Mouse (Mus musculus) stomach, embryonic 16.5 days (tissue): ENCODE data around the gene Ndufb7. TPM values are rescaled to one million over a fixed set of nuclear protein-coding genes. Genes with fewer than 3 reads are reported as not detected.
A peak's percentile ranks its signal among the peaks of the same experiment; 100 is the strongest.

Experiments used
- ATAC-seq: fragments of 200-750 bp; cut with Nextera tagmentation; 2 replicates; pipeline ENCODE4 v1.8.0; 2017; ENCODE audit warnings: moderate number of reproducible peaks, moderate TSS enrichment; ENCODE audit not compliant: insufficient read depth, low FRiP score
- H3K27ac ChIP-seq: fragments of 300-500 bp; sonication (generic); 2 replicates; pipeline ENCODE4 v1.5.1; 2014; ENCODE audit warnings: low read length
- H3K27me3 ChIP-seq: fragments of 300-500 bp; sonication (generic); 2 replicates; pipeline ENCODE4 v1.6.1; 2014; ENCODE audit warnings: low read length, control low read depth, mixed read lengths; ENCODE audit not compliant: control insufficient read depth, insufficient read depth
- H3K36me3 ChIP-seq: fragments of 300-500 bp; sonication (generic); 2 replicates; pipeline ENCODE4 v1.6.1; 2014; ENCODE audit warnings: low read length; ENCODE audit not compliant: control insufficient read depth, insufficient read depth
- H3K4me1 ChIP-seq: fragments of 300-500 bp; sonication (generic); 2 replicates; pipeline ENCODE4 v1.6.1; 2014; ENCODE audit warnings: low read length, control low read depth, mixed read lengths; ENCODE audit not compliant: control insufficient read depth, insufficient read depth
- H3K4me2 ChIP-seq: fragments of 300-500 bp; sonication (generic); 2 replicates; pipeline ENCODE4 v1.6.1; 2014; ENCODE audit warnings: low read depth, low read length, mixed read lengths
- H3K4me3 ChIP-seq: fragments of 300-500 bp; sonication (generic); replicated peaks from 2 replicates; pipeline ENCODE4 v1.5.1; 2014; ENCODE audit warnings: mild to moderate bottlenecking, low read length
- H3K9ac ChIP-seq: fragments of 300-500 bp; sonication (generic); 2 replicates; pipeline ENCODE4 v1.6.1; 2014; ENCODE audit warnings: low read length
- H3K9me3 ChIP-seq: fragments of 300-500 bp; sonication (generic); replicated peaks from 2 replicates; pipeline ENCODE4 v1.6.1; 2016; ENCODE audit warnings: low read length, control low read depth; ENCODE audit not compliant: control insufficient read depth
- WGBS: fragments of 180-500 bp; shearing (Covaris S2); extraction: QIAGEN DNeasy Blood & Tissue Kit; methylation state at CpG from one replicate; pipeline ENCODE4 v1.1.7; 2014; 5-methylcytosine and 5-hydroxymethylcytosine counted together
- polyA plus RNA-seq: library from polyadenylated mRNA; unstranded; fragments of >200 nt; fragmentation: Nextera tagmentation; extraction: Ambion mirVana; gene quantifications from 2 replicates; pipeline ENCODE4 v1.2.1, GENCODE M21; 2015

The Ndufb7 gene
- polyA plus RNA-seq, 1 experiment from 2014 or later, result 326 TPM

DNA sequence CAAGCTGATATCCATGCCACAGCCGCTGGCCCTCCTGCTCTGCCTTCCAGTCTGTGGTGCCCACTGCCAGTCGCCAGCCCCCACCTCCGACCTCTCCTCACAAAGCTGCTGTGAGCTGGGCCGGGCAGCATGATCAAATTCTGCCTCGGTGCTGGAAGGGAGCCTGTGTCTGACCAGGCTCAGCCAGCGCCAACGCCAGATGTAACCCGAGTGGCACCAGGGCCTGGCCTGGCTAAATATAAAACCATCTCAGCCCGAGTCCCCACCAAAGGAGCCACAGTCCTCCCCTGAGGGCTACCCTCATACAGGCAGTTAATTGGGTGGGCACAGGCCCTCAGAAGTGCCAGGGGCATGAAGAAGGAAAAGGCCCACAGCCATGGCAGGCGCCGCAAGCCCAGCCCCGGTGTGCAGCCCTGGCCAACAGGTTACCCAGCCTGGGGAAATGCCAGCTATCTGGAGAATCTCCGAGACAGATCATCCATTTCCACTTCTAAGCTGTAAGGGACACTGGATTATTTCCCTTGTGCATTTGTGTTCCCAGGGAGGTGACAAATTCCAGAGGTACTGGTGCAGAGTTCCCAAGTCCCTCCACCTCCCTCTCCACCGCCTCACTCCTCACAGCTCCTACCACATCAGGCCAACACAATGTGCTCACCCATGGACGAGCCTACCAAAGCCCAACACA is 8.3 kb downstream of the Ndufb7 start:
- H3K36me3 ChIP-seq, result peaks cover 8% of the 10 kb centered on the region; the same call in 1 of the 2 replicates
- ATAC-seq, result no peak
- no peak overlapping the region for H3K4me2 ChIP-seq
- H3K9ac ChIP-seq, result no peak overlapping the region
- WGBS, result 75% methylated on average over 15 of the region's 15 CpGs
- H3K9me3 ChIP-seq, result no peaks in the 10 kb centered on the region
- H3K4me1 ChIP-seq, result peaks cover 22% of the 10 kb centered on the region
- no peak overlapping the region for H3K27ac ChIP-seq
- H3K4me3 ChIP-seq, result no peak overlapping the region
- H3K27me3 ChIP-seq, result no peaks in the 10 kb centered on the region

DNA sequence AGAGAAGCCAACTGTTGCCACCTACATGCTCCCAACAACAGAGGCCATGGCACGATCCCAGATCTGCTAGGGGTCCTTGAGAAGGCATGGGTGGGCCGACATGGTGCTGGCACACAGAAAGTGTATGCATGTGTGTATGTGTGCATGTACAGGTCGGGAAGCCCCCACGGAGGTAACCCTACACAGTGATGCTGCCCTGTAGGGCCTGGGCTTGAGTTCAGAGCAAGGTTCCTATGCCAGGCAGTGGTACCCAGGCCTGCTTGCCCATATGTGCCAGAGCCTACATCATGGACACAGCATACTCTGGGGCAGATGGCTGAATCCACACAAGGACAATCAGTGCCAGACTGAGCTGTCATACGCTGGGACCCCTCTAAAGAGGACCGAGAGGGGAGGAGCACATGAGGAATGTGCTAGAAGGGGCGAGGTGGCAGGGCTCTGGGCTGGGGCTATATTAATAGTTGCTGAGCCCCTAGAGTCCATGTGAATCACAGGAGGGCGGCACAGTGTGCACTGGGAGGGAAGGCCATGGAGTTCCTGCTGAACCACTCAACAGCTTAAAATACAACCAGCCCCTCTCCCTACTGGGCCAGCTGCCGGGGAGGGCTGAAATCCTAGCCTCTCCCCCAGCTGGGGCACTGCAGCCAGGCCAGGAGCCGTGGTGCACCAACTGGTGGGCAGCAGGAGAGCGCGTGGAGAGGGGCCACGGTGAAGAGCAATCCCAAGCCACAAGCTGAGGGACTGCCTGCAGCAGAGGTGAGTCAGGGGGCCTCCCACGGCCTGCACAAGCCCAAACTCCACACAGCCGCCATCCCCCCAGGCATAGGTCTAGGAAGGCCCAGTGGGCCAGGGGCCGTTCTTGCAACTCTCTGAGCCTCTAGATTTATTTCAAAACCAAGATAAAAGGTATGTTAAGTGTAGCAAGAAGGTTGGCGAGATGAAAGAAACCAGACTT is 9.4 kb downstream of the Ndufb7 start:
- Histone ChIP-seq H3K27ac (peak overlapping the region; percentile 40; the same call in 1 of the 2 replicates), H3K9me3 (no peaks in the 10 kb centered on the region), H3K4me3 (no peak overlapping the region), H3K27me3 (no peaks in the 10 kb centered on the region), H3K36me3 (peaks cover 8% of the 10 kb centered on the region; the same call in 1 of the 2 replicates), H3K4me2 (no peak overlapping the region), H3K9ac (peak overlapping the region; percentile 54), H3K4me1 (peaks cover 22% of the 10 kb centered on the region)
- no peak for ATAC-seq
- 66% methylated on average over 17 of the region's 17 CpGs for WGBS

DNA sequence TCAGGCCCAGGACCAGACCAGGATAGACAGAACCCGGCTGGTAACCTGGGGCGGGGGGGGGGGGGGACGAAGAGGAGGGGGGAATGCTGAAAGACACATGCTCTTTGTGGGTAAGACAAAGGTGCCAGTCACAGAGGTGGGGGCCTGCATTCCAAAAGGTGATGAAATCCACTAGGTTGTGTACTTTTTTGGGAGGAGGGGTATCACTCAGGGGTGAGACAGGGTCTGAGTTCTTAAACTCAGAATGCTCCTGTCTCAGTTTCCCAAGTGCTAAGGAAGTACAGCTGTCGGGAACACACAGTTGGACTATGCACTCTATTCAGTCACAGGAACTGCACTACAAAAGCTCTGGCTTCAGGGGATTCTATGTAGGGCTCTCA is 10.0 kb downstream of the Ndufb7 start:
- Histone ChIP-seq H3K36me3 (peaks cover 7% of the 10 kb centered on the region; the same call in 1 of the 2 replicates), H3K27ac (peak overlapping the region; percentile 44; the same call in 1 of the 2 replicates), H3K4me3 (no peak overlapping the region), H3K27me3 (no peaks in the 10 kb centered on the region), H3K4me2 (no peak overlapping the region), H3K9me3 (no peaks in the 10 kb centered on the region), H3K4me1 (peaks cover 22% of the 10 kb centered on the region), H3K9ac (peak overlapping the region; percentile 54; the same call in 1 of the 2 replicates)
- 24% methylated on average over 2 of the region's 4 CpGs for WGBS
- no peak for ATAC-seq

DNA sequence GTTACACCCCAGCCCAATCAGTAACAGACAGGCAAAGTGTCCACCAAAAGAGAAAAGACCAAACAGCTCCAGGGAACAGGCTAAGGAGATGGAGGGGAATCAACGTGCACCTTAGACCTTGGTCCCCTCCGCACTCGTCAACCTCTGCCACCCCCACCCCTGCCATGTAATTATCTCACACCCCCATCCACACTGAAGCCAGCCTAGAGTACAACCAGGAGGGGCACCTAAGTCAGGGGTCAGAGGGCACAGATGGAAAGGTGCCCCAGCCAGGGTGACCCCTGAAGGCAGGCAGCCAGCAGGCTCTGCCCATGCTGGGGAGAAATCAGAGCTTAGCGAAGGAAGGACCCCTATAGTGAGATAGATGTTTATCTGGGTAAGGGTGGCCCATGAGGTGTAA is 10.4 kb downstream of the Ndufb7 start:
- H3K9ac ChIP-seq, result no peak overlapping the region
- no peaks in the 10 kb centered on the region for H3K27me3 ChIP-seq
- WGBS, result 58% methylated on average over 4 of the region's 4 CpGs
- H3K4me2 ChIP-seq, result no peak overlapping the region
- no peaks in the 10 kb centered on the region for H3K9me3 ChIP-seq
- 0 out of 2 replicates have a peak, but pooled peaks cover 4% of the 10 kb centered on the region for H3K36me3 ChIP-seq
- ATAC-seq, result no peak
- no peak overlapping the region for H3K4me3 ChIP-seq
- H3K27ac ChIP-seq, result peak overlapping the region; percentile 44; the same call in 1 of the 2 replicates
- H3K4me1 ChIP-seq, result peaks cover 22% of the 10 kb centered on the region

DNA sequence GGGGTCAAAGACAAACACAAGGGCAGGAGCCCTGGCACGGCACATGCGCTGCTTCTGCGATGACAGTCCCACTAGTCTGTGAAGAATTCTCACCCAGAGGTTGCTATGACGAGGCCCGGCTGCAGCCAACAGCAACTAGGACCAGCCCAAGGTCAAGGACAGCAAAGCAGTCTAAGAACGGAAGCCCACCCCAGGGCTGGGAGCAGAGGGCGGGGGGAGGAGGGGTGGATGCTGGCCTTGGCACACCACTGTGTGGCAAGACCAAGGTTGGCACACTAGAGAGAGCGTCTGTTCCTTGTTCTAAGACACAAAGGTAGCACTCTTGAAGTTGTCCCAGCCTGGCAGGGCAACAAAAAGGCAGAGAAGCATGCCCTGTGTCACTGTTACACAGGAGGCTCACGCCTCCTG is 10.9 kb downstream of the Ndufb7 start:
- H3K4me2 ChIP-seq, result no peak overlapping the region
- H3K4me3 ChIP-seq, result no peak overlapping the region
- no peak overlapping the region for H3K9ac ChIP-seq
- H3K4me1 ChIP-seq, result peaks cover 22% of the 10 kb centered on the region
- no peaks in the 10 kb centered on the region for H3K9me3 ChIP-seq
- no peak overlapping the region for H3K27ac ChIP-seq
- no peak for ATAC-seq
- WGBS, result 56% methylated on average over 9 of the region's 9 CpGs
- no peaks in the 10 kb centered on the region for H3K27me3 ChIP-seq
- no peaks in the 10 kb centered on the region for H3K36me3 ChIP-seq

DNA sequence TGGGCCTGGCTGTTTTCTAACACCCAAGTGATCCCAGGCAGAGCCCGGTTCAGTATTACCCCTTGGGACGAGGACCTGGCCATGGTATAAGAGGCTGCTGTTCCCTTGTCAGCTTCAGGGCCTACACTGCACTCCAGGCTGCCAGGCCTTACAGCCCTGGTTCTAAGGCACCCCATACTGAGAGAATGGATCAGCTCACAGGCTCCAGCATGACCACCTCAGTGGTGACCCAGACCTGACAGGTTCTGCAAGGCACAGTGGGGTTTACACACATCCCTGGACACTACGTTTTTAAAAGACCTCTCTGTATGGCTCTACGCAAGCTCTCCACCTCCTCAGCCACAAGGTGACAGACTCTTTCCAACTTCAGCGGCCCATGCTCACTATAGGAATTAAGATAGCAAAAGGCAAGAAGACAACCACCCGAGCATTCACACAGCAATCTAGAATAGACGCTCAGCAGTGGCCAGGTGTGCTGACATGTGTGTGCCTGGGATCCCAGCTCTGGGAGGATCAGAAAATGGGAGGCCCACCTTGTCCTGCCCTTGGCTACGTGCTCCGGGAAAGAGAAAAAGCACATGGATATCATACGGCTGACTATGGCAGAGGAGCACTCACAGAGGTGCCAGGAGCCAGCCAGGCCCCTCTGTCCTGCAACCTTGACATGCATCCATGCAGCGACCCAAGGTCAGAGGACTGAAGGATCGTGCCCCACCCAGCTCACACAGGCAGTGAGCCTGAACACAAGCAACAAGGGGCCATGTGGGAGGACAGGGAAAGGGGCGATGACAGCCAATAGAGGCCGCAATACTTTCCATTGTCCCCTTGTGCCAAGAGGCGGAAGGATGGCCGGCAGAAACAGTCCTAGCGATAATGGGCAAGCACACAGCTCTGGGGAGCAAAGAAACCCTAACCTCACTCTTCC is 11.9 kb downstream of the Ndufb7 start:
- H3K27me3 ChIP-seq, result no peaks in the 10 kb centered on the region
- WGBS, result 61% methylated on average over 17 of the region's 17 CpGs
- no peak for ATAC-seq
- H3K4me2 ChIP-seq, result no peak overlapping the region
- H3K4me3 ChIP-seq, result no peak overlapping the region
- H3K4me1 ChIP-seq, result peaks cover 22% of the 10 kb centered on the region
- no peaks in the 10 kb centered on the region for H3K9me3 ChIP-seq
- peak overlapping the region; percentile 9; the same call in 1 of the 2 replicates for H3K9ac ChIP-seq
- H3K36me3 ChIP-seq, result no peaks in the 10 kb centered on the region
- H3K27ac ChIP-seq, result no peak overlapping the region

DNA sequence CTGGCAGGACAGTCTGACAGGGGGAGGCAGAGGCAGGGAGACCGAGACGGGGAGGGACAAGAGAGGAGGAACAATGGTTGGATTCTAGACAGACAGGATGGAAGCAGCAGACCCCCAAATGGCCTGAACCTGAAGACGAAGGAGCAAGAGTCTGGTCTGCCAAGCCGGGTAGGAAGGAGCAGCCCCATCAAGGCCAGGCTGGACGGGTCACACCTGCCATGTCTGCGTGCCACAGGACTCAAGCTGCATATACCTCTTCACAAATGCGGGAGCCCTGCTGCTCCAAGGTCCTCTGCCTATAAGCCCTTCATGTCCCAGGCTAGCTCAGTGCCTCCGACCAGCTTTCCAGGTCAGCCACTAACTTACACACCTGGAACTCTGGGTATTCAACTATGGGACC is 13.2 kb downstream of the Ndufb7 start:
- Histone ChIP-seq H3K4me1 (peaks cover 22% of the 10 kb centered on the region), H3K27ac (no peak overlapping the region), H3K36me3 (no peaks in the 10 kb centered on the region), H3K27me3 (no peaks in the 10 kb centered on the region), H3K4me2 (no peak overlapping the region), H3K4me3 (no peak overlapping the region), H3K9ac (no peak overlapping the region; the same call in 1 of the 2 replicates), H3K9me3 (no peaks in the 10 kb centered on the region)
- 82% methylated on average over 8 of the region's 8 CpGs for WGBS
- no peak for ATAC-seq

DNA sequence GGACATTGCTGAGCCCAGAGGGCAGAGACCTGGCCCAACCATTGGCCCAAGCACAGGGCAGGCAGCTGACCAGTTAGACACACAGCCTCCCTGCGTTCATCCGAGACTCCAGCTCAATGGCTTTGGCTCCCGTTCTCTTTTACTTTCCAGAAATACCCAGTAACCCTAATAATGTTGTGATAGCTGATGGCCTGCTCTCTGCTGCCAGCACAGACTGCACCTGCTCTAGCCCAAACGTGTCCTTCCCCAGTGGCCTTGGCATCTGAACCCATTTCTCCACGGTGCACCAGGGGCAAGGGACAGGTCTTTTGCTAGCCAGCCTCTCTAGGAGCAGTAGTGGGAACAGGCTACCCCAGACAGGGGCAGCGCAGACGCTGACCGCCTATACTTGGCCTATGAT is 14.4 kb downstream of the Ndufb7 start:
- WGBS, result 91% methylated on average over 8 of the region's 8 CpGs
- Histone ChIP-seq H3K27ac (no peak overlapping the region), H3K4me3 (no peak overlapping the region), H3K36me3 (no peaks in the 10 kb centered on the region), H3K9me3 (no peaks in the 10 kb centered on the region), H3K4me1 (peaks cover 24% of the 10 kb centered on the region), H3K27me3 (no peaks in the 10 kb centered on the region), H3K4me2 (no peak overlapping the region), H3K9ac (no peak overlapping the region)
- no peak for ATAC-seq
